Mouse (Mus musculus) neural tube, embryonic 14.5 days (tissue): ENCODE results near the gene Itga9. TPM values are rescaled to one million over a fixed set of nuclear protein-coding genes. Genes with fewer than 3 reads are reported as not detected.

Experiments
- ATAC-seq: fragments of 200-750 bp; cut with Nextera tagmentation; 2 replicates; pipeline ENCODE4 v1.8.0; 2017; ENCODE audit warnings: low read depth, mild to moderate bottlenecking, moderate TSS enrichment, moderate library complexity
- H3K27ac ChIP-seq: fragments of 300-500 bp; sonication (generic); 2 replicates; pipeline ENCODE4 v1.5.1; 2014; ENCODE audit warnings: low read depth, mild to moderate bottlenecking, control low read depth, low read length, moderate library complexity, mixed read lengths
- H3K27me3 ChIP-seq: fragments of 300-500 bp; sonication (generic); 2 replicates; pipeline ENCODE4 v1.6.1; 2014; ENCODE audit warnings: low read length; ENCODE audit not compliant: control insufficient read depth, insufficient read depth
- H3K36me3 ChIP-seq: fragments of 300-500 bp; sonication (generic); 2 replicates; pipeline ENCODE4 v1.6.1; 2014; ENCODE audit warnings: low read length, mixed read lengths; ENCODE audit not compliant: control insufficient read depth, insufficient read depth
- H3K4me1 ChIP-seq: fragments of 300-500 bp; sonication (generic); 2 replicates; pipeline ENCODE4 v1.6.1; 2014; ENCODE audit warnings: low read length; ENCODE audit not compliant: control insufficient read depth, insufficient read depth
- H3K4me2 ChIP-seq: fragments of 300-500 bp; sonication (generic); 2 replicates; pipeline ENCODE4 v1.6.1; 2014; ENCODE audit warnings: mild to moderate bottlenecking, low read depth, low read length, control low read depth
- H3K4me3 ChIP-seq: fragments of 300-500 bp; sonication (generic); 2 replicates; pipeline ENCODE4 v1.5.1; 2014; ENCODE audit warnings: low read depth, low read length, control low read depth, mixed read lengths
- H3K9ac ChIP-seq: fragments of 300-500 bp; sonication (generic); replicated peaks from 2 replicates; pipeline ENCODE4 v1.6.1; 2014; ENCODE audit warnings: low read depth, mild to moderate bottlenecking, control low read depth, low read length, mixed read lengths
- H3K9me3 ChIP-seq: fragments of 300-500 bp; sonication (generic); 2 replicates; pipeline ENCODE4 v1.6.1; 2016; ENCODE audit warnings: low read length; ENCODE audit not compliant: control insufficient read depth
- WGBS: fragments of 180-500 bp; shearing (Covaris S2); extraction: QIAGEN DNeasy Blood & Tissue Kit; methylation state at CpG from one replicate; pipeline ENCODE4 v1.1.7; 2014; 5-methylcytosine and 5-hydroxymethylcytosine counted together
- polyA plus RNA-seq: library from polyadenylated mRNA; unstranded; fragments of >200 nt; fragmentation: Nextera tagmentation; extraction: Ambion mirVana; gene quantifications from 2 replicates; pipeline ENCODE4 v1.2.1, GENCODE M21; 2014

Itga9 gene
- polyA plus RNA-seq, 1 experiment from 2014 or later: 1.7 TPM

DNA sequence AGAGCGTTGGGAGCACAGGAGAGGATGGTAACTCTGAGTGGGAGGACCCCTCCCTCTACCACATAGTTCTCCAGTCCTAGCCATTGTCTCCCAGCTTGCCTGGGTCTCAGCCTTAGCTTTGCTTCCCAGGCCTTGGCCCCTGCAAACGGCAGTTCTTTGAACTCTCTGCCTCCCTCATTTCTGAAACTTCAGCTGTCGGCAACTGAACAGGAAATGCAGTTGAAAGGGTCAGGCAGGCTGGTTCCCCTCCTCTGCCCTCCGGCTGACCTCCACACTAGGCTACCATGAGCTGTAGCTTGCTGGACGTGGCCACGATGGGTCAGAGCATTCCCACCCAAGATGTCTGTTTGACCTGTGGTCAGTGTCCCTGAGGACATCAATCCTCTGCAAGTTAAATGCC lies 48.5 kb downstream of the Itga9 start:
- ATAC-seq: no peak
- 32% methylated on average over 6 of the region's 6 CpGs for whole genome bisulfite sequencing

DNA sequence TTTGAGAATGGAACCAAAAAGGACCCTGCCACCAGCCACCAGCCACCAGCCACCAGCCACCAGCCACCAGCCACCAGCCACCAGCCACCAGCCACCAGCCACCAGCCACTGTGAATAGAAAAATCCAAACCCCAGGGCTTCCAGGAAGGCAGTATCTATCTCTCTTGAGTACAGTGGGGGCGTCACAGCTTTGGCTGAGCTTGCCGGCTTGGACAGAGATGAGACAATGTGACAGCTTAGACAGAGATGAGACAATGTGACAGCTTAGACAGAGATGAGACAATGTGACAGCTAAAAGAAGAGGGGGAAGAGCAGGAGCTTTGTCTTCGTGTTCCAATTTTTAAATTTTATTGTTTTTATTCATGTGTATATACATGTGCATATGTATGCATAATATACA lies 49.2 kb downstream of the Itga9 start:
- Histone ChIP-seq H3K4me1 (0 out of 2 replicates have a peak, but pooled peaks cover 3% of the 10 kb centered on the region), H3K4me2 (no peak overlapping the region), H3K27me3 (no peaks in the 10 kb centered on the region), H3K27ac (no peak overlapping the region), H3K36me3 (no peaks in the 10 kb centered on the region), H3K9ac (no peak overlapping the region), H3K4me3 (no peak overlapping the region), H3K9me3 (no peaks in the 10 kb centered on the region)
- 93% methylated on average over 3 of the region's 3 CpGs for WGBS
- no peak for ATAC-seq

More for the DNA sequence above, 48.5 kb downstream of the Itga9 start:
- H3K36me3 ChIP-seq: no peaks in the 10 kb centered on the region
- H3K9ac ChIP-seq: no peak overlapping the region
- H3K4me1 ChIP-seq: 0 out of 2 replicates have a peak, but pooled peaks cover 3% of the 10 kb centered on the region
- no peaks in the 10 kb centered on the region for H3K9me3 ChIP-seq
- H3K4me3 ChIP-seq: no peak overlapping the region
- no peak overlapping the region for H3K27ac ChIP-seq
- no peaks in the 10 kb centered on the region for H3K27me3 ChIP-seq
- no peak overlapping the region for H3K4me2 ChIP-seq

DNA sequence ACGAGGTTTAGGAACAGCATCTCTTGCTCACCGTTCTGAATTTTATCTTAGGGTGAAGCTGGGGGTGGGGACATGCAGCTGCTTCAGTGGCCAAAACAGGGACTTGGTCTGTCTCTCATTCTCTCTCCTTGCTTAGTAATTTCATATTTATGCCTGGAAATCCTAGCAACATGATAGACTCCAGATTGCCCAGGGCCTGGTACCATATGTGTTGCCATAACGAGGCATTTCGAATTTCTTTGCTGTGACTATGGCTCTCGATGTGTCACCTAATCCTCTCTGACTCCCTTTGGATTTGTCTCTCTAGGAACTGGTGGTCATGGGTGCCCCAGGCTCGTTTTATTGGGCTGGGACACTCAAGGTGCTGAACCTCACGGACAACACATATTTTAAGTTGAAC lies 51.7 kb downstream of the Itga9 start:
- Histone ChIP-seq H3K36me3 (no peaks in the 10 kb centered on the region), H3K27me3 (no peaks in the 10 kb centered on the region), H3K4me2 (no peak overlapping the region), H3K9ac (no peak overlapping the region), H3K9me3 (no peaks in the 10 kb centered on the region), H3K4me1 (no peaks in the 10 kb centered on the region), H3K4me3 (no peak overlapping the region), H3K27ac (no peak overlapping the region)
- ATAC-seq: no peak
- WGBS: 89% methylated on average over 7 of the region's 7 CpGs

DNA sequence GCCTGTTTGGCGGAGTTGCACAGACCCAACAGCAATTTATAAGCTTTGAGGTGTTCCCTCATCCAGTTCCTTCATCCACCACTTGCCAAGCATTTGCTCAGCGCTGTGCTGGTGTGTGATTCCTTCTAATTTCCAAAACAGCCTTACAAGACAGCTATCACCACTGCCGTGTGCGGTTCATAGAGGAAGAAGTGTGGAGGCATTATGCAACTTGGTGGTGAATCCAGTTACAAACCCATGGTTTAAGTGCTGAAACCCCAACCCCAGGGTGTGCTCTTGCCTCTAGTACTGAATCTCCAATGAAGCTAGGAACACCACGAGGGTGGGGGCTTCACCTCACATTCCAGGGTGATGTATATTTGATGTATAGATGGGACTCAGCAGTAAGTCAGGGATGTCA lies 53.3 kb downstream of the Itga9 start:
- 90% methylated on average over 5 of the region's 5 CpGs for WGBS

DNA sequence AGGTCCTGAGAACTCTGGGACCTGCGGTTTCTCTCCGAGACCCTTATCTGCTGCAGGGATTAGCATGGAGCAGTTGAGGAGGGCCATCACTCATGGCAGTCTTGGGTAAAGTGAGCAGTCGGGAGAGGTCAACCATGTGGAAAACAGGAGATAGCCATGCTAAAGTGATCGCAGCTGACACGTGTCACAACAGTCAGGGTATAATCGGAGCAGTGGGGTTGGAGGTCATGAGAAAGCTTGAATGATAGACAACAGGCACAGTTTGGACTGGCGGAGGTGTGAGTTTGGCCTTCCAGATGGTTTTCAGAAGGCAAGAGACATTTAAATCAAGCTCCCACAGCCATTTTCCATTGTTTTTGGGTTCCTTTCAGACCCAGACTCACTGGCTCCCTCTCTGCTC lies 53.8 kb downstream of the Itga9 start:
- H3K27ac ChIP-seq: no peak overlapping the region
- no peaks in the 10 kb centered on the region for H3K27me3 ChIP-seq
- no peaks in the 10 kb centered on the region for H3K9me3 ChIP-seq
- no peak overlapping the region for H3K4me2 ChIP-seq
- H3K36me3 ChIP-seq: no peaks in the 10 kb centered on the region
- no peak overlapping the region for H3K9ac ChIP-seq
- WGBS: 89% methylated on average over 7 of the region's 7 CpGs
- no peak for ATAC-seq
- no peaks in the 10 kb centered on the region for H3K4me1 ChIP-seq
- no peak overlapping the region for H3K4me3 ChIP-seq

More for the DNA sequence above, 53.3 kb downstream of the Itga9 start:
- Histone ChIP-seq H3K9ac (no peak overlapping the region), H3K4me3 (no peak overlapping the region), H3K27me3 (no peaks in the 10 kb centered on the region), H3K27ac (no peak overlapping the region), H3K36me3 (no peaks in the 10 kb centered on the region), H3K4me2 (no peak overlapping the region), H3K9me3 (no peaks in the 10 kb centered on the region), H3K4me1 (no peaks in the 10 kb centered on the region)
- no peak for ATAC-seq

DNA sequence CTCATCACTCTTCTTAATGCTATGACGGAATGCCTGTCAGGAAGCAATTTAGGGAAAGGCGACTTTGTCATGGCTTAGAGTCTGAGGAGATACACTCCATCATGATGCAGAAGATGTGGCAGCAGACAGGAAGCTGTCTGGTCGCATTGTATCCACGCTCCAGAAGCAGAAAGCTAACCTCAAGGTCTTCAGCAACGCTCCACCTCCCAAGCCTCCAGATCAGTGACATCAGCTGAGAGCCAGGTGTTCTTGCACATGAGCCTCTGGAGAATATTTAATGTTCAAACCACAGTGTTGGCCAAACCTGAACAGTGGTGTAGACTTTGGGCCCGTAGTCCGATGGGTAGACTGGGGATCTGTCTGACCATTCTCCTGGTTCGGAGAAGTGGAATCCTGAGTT lies 55.5 kb downstream of the Itga9 start:
- ATAC-seq: no peak
- Histone ChIP-seq H3K9ac (no peak overlapping the region), H3K27me3 (no peaks in the 10 kb centered on the region), H3K36me3 (no peaks in the 10 kb centered on the region), H3K4me2 (no peak overlapping the region), H3K4me1 (no peaks in the 10 kb centered on the region), H3K27ac (no peak overlapping the region), H3K4me3 (no peak overlapping the region), H3K9me3 (peaks cover under 1% of the 10 kb centered on the region; the same call in 1 of the 2 replicates)
- 96% methylated on average over 8 of the region's 8 CpGs for WGBS

DNA sequence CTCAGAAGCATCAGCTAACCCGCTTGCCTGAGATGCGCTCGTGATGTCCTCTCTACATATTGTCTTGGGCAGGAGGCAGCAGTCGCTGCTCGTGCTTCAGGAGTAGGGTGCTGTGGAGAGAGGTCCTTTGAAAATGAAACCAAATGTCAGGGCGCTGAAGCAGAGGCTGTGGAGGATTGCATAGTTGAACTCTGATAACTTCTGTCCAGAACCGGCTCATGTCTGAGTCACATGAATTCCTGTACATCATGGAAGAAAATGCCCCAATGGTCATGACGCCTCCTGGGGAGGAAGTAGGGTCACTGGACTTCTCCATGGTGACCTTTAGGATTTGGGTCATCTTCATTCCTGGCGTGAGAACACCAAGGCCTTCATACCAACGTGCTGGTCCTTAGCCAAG lies 56.0 kb downstream of the Itga9 start:
- H3K9ac ChIP-seq: no peak overlapping the region
- H3K27ac ChIP-seq: no peak overlapping the region
- H3K27me3 ChIP-seq: no peaks in the 10 kb centered on the region
- H3K4me1 ChIP-seq: no peaks in the 10 kb centered on the region
- no peak overlapping the region for H3K4me3 ChIP-seq
- ATAC-seq: no peak
- H3K4me2 ChIP-seq: no peak overlapping the region
- 94% methylated on average over 10 of the region's 10 CpGs for WGBS
- H3K36me3 ChIP-seq: no peaks in the 10 kb centered on the region
- H3K9me3 ChIP-seq: peaks cover 2% of the 10 kb centered on the region; the same call in 1 of the 2 replicates

DNA sequence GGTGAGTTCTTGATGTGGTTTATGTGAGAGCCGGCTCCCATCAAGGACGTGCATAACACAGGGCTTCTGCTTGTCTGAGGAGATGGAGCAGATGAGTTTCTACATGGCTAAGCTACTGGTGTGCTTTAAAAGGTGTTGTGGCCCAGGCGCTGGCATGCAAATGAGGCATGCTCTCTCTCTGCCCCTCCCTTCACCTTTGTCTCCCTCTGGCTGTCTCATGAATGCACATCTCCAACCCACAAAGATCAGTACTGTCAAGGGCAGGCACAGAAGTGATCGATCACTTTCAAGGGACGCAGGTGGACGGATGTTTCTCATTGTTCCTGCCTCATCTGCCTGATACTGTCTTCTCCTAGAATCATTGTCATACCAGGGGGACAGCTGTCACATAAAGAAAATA lies 57.4 kb downstream of the Itga9 start:
- no peak for ATAC-seq
- WGBS: 37% methylated on average over 6 of the region's 6 CpGs

DNA sequence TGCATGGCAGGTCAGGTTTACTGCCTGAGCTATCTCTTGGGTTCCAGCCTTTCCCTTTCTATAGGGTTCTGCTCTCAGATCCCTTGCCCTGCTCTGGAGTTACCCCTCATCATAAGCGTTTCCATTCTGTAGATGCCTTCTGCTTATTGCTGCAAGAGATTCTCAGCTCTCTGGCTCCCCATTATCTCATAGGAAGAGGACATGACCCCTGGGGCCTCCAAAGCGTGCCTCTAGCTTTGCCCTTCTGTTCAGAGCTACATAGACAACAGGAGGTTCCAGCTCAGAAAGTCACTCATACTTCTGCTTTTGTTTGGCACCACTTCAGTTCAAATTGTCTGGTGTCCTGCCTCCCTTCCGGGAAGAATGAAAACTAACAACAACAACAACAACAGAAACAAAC lies 59.6 kb downstream of the Itga9 start:
- H3K4me2 ChIP-seq: no peak overlapping the region
- no peak for ATAC-seq
- no peak overlapping the region for H3K9ac ChIP-seq
- H3K36me3 ChIP-seq: no peaks in the 10 kb centered on the region
- H3K4me1 ChIP-seq: no peaks in the 10 kb centered on the region
- peaks cover 2% of the 10 kb centered on the region; the same call in 1 of the 2 replicates for H3K9me3 ChIP-seq
- H3K27ac ChIP-seq: no peak overlapping the region
- H3K4me3 ChIP-seq: no peak overlapping the region
- H3K27me3 ChIP-seq: no peaks in the 10 kb centered on the region
- 83% methylated on average over 3 of the region's 3 CpGs for WGBS

More for the DNA sequence above, 57.4 kb downstream of the Itga9 start:
- H3K4me3 ChIP-seq: no peak overlapping the region
- H3K4me1 ChIP-seq: no peaks in the 10 kb centered on the region
- H3K4me2 ChIP-seq: no peak overlapping the region
- H3K27me3 ChIP-seq: no peaks in the 10 kb centered on the region
- no peak overlapping the region for H3K9ac ChIP-seq
- no peak overlapping the region for H3K27ac ChIP-seq
- H3K36me3 ChIP-seq: no peaks in the 10 kb centered on the region
- peaks cover 2% of the 10 kb centered on the region; the same call in 1 of the 2 replicates for H3K9me3 ChIP-seq
